Mouse (Mus musculus): ENCODE results near the gene Lyz2.

- TF ChIP-seq CTCF (IDR thresholded peaks at IDR 0.05; ENCODE audit: control insufficient read depth, insufficient read depth, insufficient read length) (no peak), USF1 (IDR thresholded peaks at IDR 0.05; ENCODE audit: low read depth) (no peak), FOSL1 (IDR thresholded peaks at IDR 0.05; ENCODE audit: insufficient read depth, low read length, poor library complexity, severe bottlenecking) (no peak), MYOD1 (IDR thresholded peaks at IDR 0.05; ENCODE audit: control insufficient read depth, insufficient read length, low read depth) (no peak), MYOG (IDR thresholded peaks at IDR 0.05; ENCODE audit: control insufficient read depth, extremely low read depth, insufficient read length) (no peak), MAX (IDR thresholded peaks at IDR 0.05) (no peak)
These were observed 22.2 kb upstream of the Lyz2 start for GRCm38 (mm10) chr10:117304371-117304770.

All from C2C12 (cell line).